Mouse (Mus musculus) heart, adult 2 months (tissue): Measurements from ENCODE around the gene AL731706.1. TPM values are rescaled to one million over a fixed set of nuclear protein-coding genes. Genes with fewer than 3 reads are reported as not detected.
A peak's percentile ranks its signal among the peaks of the same experiment; 100 is the strongest.

Experiments
- DNase-seq, 2 experiments: peaks; one replicate each; pipeline ENCODE4 v3.0.0; 2021
- H3K27ac ChIP-seq: fragments of 200-600 bp; 2 replicates; pipeline ENCODE4 v1.8.1; 2022
- H3K27me3 ChIP-seq: fragments of 200-500 bp; 2 replicates; pipeline ENCODE4 v1.6.1; 2012; ENCODE audit warnings: mild to moderate bottlenecking, low read length, inconsistent platforms, mixed read lengths; ENCODE audit not compliant: control insufficient read depth, insufficient read depth
- H3K36me3 ChIP-seq: fragments of 200-500 bp; 2 replicates; pipeline ENCODE4 v1.6.1; 2012; ENCODE audit warnings: low read length, inconsistent platforms; ENCODE audit not compliant: control insufficient read depth, insufficient read depth
- H3K4me1 ChIP-seq: fragments of 200-500 bp; 2 replicates; pipeline ENCODE4 v1.6.1; 2011; ENCODE audit warnings: low read length; ENCODE audit not compliant: control insufficient read depth, insufficient read depth
- H3K4me3 ChIP-seq: fragments of 200-600 bp; 2 replicates; pipeline ENCODE4 v1.8.1; 2022
- H3K79me2 ChIP-seq: fragments of 200-500 bp; replicated peaks from 2 replicates; pipeline ENCODE4 v1.6.1; 2012; ENCODE audit warnings: mild to moderate bottlenecking, inconsistent platforms, low read length, moderate library complexity, mixed read lengths; ENCODE audit not compliant: control insufficient read depth, insufficient read depth
- H3K9ac ChIP-seq: fragments of 200-500 bp; 2 replicates; pipeline ENCODE4 v1.6.1; 2012; ENCODE audit warnings: low read depth, mild to moderate bottlenecking, control low read depth, inconsistent platforms, low read length, mixed read lengths
- CTCF ChIP-seq: fragments of 200-600 bp; IDR thresholded peaks from 2 replicates; pipeline ENCODE4 v1.8.1; 2022; ENCODE audit warnings: antibody characterized with exemption, mild to moderate bottlenecking, moderate library complexity
- EP300 ChIP-seq: fragments of 200-500 bp; IDR thresholded peaks from 2 replicates; pipeline ENCODE4 v1.6.1; 2011; ENCODE audit warnings: low read depth, low read length, control low read depth; ENCODE audit not compliant: insufficient read depth
- POLR2A ChIP-seq: fragments of 200-500 bp; IDR thresholded peaks from 2 replicates; pipeline ENCODE4 v1.6.1; 2011; ENCODE audit warnings: mild to moderate bottlenecking, low read depth, low read length, control low read depth; ENCODE audit not compliant: insufficient read depth
- WGBS: fragments of 180-500 bp; shearing (Covaris S2); methylation state at CpG from one replicate; pipeline ENCODE4 v1.1.7; 2018; 5-methylcytosine and 5-hydroxymethylcytosine counted together
- intact Hi-C: fragments of 180-260 bp; cut with DNase I; formaldehyde crosslinking; loops from one replicate; pipeline ENCODE4 v1.15.1; 2025
- polyA plus RNA-seq: library from polyadenylated mRNA; depleted of rRNA; stranded (reverse); fragments of >200 nt; gene quantifications from 2 replicates; pipeline ENCODE4 v1.2.3, GENCODE M21; 2012
- total RNA-seq, 2 experiments: library from RNA; stranded (reverse); gene quantifications; 2 replicates each; pipeline ENCODE4 v1.2.3; 2021

The AL731706.1 gene
- total and polyA plus RNA-seq, 3 experiments = 25.2 to 36.0 (median 32.1) TPM

DNA sequence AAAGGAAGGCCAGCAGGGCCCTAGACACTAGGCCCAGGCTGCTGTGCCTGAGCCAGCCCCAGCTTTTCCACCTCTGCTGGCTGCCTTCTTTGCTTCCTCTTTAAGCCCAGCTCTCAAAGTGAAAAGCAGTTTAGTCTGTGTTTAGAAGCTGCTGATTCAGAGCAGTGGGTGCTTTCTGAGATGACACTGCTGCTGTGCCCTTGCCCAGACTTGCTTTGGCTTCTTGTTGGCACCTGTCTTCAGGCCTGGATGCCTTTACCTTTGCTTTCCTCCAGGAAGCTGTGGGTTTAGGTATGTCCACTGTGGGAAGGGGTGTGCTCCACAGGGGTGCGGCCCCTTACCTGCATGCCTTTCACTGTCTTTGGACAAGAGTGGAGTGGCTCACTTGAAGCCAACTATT, 28.2 kb upstream of the AL731706.1 start:
- no peaks in the 10 kb centered on the region; the same call in 1 of the 2 replicates for H3K79me2 ChIP-seq
- H3K4me1 ChIP-seq = peaks cover 3% of the 10 kb centered on the region
- peaks cover 2% of the 10 kb centered on the region; the same call in 1 of the 2 replicates for H3K36me3 ChIP-seq
- H3K27me3 ChIP-seq = no peaks in the 10 kb centered on the region
- 100% methylated on average over 1 of the region's 1 CpGs for WGBS
- no peak overlapping the region for H3K27ac ChIP-seq
- H3K9ac ChIP-seq = no peak overlapping the region
- no peak for TF ChIP-seq EP300
- no peak for TF ChIP-seq POLR2A
- no peak for TF ChIP-seq CTCF
- intact Hi-C loops = no loop called here
- no peak overlapping the region for H3K4me3 ChIP-seq
- no peak for DNase-seq

DNA sequence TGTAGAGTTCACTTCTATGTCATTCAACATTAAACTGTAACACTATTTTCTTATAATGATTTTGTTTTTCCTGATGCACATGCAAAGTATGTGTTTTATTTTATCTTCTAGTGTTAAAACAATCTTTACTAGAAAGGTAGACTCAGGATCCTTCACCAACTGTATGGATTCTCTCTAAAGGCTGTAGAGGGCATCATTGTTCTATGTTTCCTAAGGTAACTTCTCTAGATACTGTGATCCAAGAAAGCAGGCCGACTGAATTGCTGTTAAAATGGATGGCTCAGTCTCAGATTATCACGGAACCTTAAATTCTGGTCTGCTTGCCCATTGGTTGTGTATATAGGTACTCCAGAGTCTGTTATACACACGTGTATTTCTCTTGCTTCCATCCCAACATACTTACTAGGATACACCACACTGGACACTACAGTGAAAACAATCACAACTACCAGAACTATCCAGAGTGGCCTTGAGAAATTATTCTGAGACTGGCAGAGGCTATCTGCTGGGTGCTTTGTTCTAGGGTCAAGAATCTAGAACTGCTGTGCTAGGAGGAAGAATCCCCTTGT, 23.2 kb upstream of the AL731706.1 start:
- H3K79me2 ChIP-seq = no peaks in the 10 kb centered on the region
- peaks cover 4% of the 10 kb centered on the region for H3K4me1 ChIP-seq
- H3K9ac ChIP-seq = no peak overlapping the region
- H3K4me3 ChIP-seq = no peak overlapping the region
- TF ChIP-seq CTCF = peak; percentile 81
- no peak for TF ChIP-seq POLR2A
- no peaks in the 10 kb centered on the region for H3K27me3 ChIP-seq
- 25% methylated on average over 3 of the region's 3 CpGs for WGBS
- DNase-seq = no peak
- intact Hi-C loops = loop anchor here (2.0 to 5.0 kb wide), 4 partner anchors 68 to 1028 kb away; no protein-coding TSS in a partner anchor
- H3K36me3 ChIP-seq = peaks cover 5% of the 10 kb centered on the region
- H3K27ac ChIP-seq = no peak overlapping the region

GRCm38 (mm10) chr2:136913021-136913420, 21.8 kb upstream of the AL731706.1 start:
- Histone ChIP-seq H3K79me2 (no peaks in the 10 kb centered on the region), H3K4me3 (no peak overlapping the region), H3K36me3 (peaks cover 5% of the 10 kb centered on the region), H3K4me1 (peaks cover 4% of the 10 kb centered on the region), H3K9ac (no peak overlapping the region), H3K27me3 (no peaks in the 10 kb centered on the region), H3K27ac (no peak overlapping the region)
- DNase-seq = no peak
- intact Hi-C loops = loop anchor here (5.0 kb wide), 3 partner anchors 69 to 1029 kb away; no protein-coding TSS in a partner anchor
- no peak for TF ChIP-seq CTCF
- TF ChIP-seq EP300 = no peak
- no peak for TF ChIP-seq POLR2A
- WGBS = 88% methylated on average over 3 of the region's 3 CpGs

- Histone ChIP-seq H3K4me3 (no peak overlapping the region), H3K79me2 (no peaks in the 10 kb centered on the region), H3K27ac (peak overlapping the region; percentile 34), H3K9ac (no peak overlapping the region), H3K27me3 (no peaks in the 10 kb centered on the region), H3K36me3 (peaks cover 5% of the 10 kb centered on the region), H3K4me1 (peaks cover 4% of the 10 kb centered on the region)
- TF ChIP-seq EP300 (no peak), CTCF (no peak), POLR2A (no peak)
- DNase-seq = peak in 1 of 2 experiments; percentile 17
- intact Hi-C loops = loop anchor here (5.0 kb wide), 3 partner anchors 70 to 1030 kb away; no protein-coding TSS in a partner anchor
- 28% methylated on average over 4 of the region's 4 CpGs for WGBS
These were observed 20.8 kb upstream of the AL731706.1 start for GRCm38 (mm10) chr2:136911958-136912411.

DNA sequence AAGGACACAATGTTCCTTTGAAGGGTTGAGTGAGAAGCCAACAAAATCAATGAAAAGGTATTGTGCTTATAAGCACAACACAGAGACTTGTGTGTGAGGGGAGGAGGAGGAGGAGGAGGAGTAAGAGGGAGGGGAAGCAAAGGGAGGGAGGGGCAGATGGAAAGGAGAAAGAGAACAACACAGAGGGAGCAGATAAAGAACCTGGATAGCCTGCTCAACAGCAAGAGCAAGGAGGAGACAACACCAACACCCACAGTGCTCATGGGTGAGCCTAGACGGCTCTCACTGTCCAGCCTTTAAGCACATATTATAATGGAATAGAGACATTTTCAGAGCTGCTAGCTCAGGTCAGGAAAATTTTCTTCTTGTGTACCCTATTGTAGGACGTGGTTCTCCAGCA, 18.1 kb upstream of the AL731706.1 start:
- DNase-seq = no peak
- H3K9ac ChIP-seq = no peak overlapping the region
- WGBS = 72% methylated on average over 2 of the region's 2 CpGs
- intact Hi-C loops = no loop called here
- no peaks in the 10 kb centered on the region for H3K27me3 ChIP-seq
- no peak overlapping the region for H3K27ac ChIP-seq
- H3K4me1 ChIP-seq = peaks cover 3% of the 10 kb centered on the region
- peaks cover 2% of the 10 kb centered on the region; the same call in 1 of the 2 replicates for H3K36me3 ChIP-seq
- no peak overlapping the region for H3K4me3 ChIP-seq
- H3K79me2 ChIP-seq = no peaks in the 10 kb centered on the region
- TF ChIP-seq POLR2A (no peak), CTCF (no peak), EP300 (no peak)

DNA sequence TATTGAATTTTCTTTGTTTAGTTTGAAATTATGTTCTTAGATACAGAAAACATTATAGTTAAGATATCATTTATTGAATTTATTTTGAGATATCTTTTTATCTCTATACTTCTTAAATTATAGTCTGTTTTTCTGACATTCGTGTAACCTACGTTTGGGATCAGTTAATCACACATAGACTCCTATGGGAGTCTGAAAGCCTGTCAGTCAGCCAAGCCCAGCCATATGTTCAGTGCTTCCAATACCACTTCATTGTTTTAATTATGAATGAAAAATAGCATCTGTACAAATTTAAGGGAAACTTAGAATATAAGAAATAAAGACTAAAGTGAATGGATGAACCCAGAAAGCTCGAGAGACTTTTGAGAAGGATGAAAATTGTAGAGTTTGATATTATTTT, 17.4 kb upstream of the AL731706.1 start:
- H3K79me2 ChIP-seq = no peaks in the 10 kb centered on the region
- H3K9ac ChIP-seq = no peak overlapping the region
- H3K4me1 ChIP-seq = peaks cover 3% of the 10 kb centered on the region
- H3K4me3 ChIP-seq = no peak overlapping the region
- no peaks in the 10 kb centered on the region for H3K27me3 ChIP-seq
- intact Hi-C loops = no loop called here
- WGBS = 86% methylated on average over 3 of the region's 3 CpGs
- no peak for DNase-seq
- peaks cover 2% of the 10 kb centered on the region; the same call in 1 of the 2 replicates for H3K36me3 ChIP-seq
- no peak overlapping the region for H3K27ac ChIP-seq
- TF ChIP-seq CTCF (no peak), POLR2A (no peak), EP300 (no peak)
